Comparison of ENCODE assay signal across 9 mouse cellular contexts in the genomic region with DNA sequence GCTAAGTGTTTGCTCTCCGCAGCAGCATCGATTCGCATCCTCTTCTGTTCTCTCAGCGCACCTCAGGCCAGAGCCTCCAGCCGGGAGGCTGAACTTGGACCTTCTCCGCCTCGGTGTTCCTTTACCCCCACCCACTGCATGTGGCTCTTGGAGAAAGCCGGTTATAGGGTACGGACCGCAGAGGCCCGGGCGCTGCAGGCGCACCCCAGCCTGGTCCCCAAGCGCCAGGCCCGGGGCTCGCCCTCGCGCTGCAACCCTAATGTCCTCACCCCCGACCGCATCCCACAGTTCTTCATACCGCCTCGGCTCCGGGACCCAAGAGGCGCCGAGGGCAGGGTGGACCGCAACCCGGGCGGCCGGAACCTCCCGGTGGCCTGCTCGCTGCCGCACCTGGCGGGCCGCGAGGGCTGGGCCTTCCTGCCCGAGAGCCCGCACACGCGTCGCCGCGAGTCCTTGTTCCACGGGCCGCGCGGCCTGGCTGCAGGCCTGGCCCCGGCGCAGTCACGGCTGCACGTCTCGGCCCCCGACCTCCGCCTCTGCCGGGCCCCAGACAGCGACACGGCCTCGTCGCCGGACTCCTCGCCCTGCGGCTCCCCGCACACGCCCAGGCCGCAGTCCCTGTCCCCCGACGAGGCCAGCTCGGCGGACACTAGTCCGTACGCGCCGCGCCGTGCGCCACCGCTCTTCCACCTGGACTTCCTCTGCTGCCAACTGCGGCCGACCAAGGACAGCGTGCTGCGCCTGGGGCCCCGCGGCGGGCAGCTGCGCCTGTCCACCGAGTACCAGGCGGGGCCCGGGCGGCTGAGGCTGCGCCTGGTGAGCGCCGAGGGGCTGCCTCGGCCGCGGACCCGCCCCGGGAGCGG. TPM values are rescaled to one million over a fixed set of nuclear protein-coding genes. Genes with fewer than 3 reads are reported as not detected.
DNase-seq lines count a peak whose midpoint lies in the region; ATAC-seq and TF ChIP-seq lines count a peak whose summit lies in the region.
"Had no signal": no experiment of that assay in that cellular context is flagged by ENCODE, and none has a peak within 500 bp of the region (broad histone marks: within the 10 kb centered on the region; RNA-seq: fewer than 3 reads in every experiment).

No protein-coding gene starts in this region.

- WGBS in heart, adult 2 months, result 7% methylated on average over 95 of the region's 97 CpGs
- 6% methylated on average over 79 of the region's 97 CpGs for WGBS in forebrain, embryonic 13.5 days
- 7% methylated on average over 76 of the region's 97 CpGs for WGBS in hindbrain, embryonic 11.5 days
- WGBS in limb, embryonic 13.5 days, result 4% methylated on average over 93 of the region's 97 CpGs

- intact Hi-C loops in heart, adult 2 months (cut with DNase I), result no loop called here

- H3K36me3 ChIP-seq in heart, adult 2 months (ENCODE audit: control insufficient read depth, insufficient read depth, low read length), result no peaks in the 10 kb centered on the region
- H3K36me3 ChIP-seq in forebrain, embryonic 13.5 days (ENCODE audit: poor library complexity, severe bottlenecking), result no peaks in the 10 kb centered on the region
- no peaks in the 10 kb centered on the region for H3K36me3 ChIP-seq in hindbrain, embryonic 11.5 days (ENCODE audit: control insufficient read depth, insufficient read depth, low read length)
- no peaks in the 10 kb centered on the region for H3K36me3 ChIP-seq in limb, embryonic 13.5 days

- no peak for TF ChIP-seq EP300 in heart, adult 2 months (IDR thresholded peaks at IDR 0.05; ENCODE audit: insufficient read depth, low read depth, low read length)

- peaks cover 2% of the 10 kb centered on the region; the same call in 1 of the 2 replicates for H3K27me3 ChIP-seq in heart, adult 2 months (ENCODE audit: control insufficient read depth, insufficient read depth, low read length)
- H3K27me3 ChIP-seq in forebrain, embryonic 13.5 days, result peaks cover 42% of the 10 kb centered on the region
- H3K27me3 ChIP-seq in hindbrain, embryonic 11.5 days (ENCODE audit: control insufficient read depth, insufficient read depth, low read length), result peaks cover 8% of the 10 kb centered on the region; the same call in 1 of the 2 replicates
- H3K27me3 ChIP-seq in limb, embryonic 13.5 days, result peaks cover 44% of the 10 kb centered on the region

- no peaks in the 10 kb centered on the region; the same call in 1 of the 2 replicates for H3K9me3 ChIP-seq in forebrain, embryonic 13.5 days (replicated peaks)
- H3K9me3 ChIP-seq in hindbrain, embryonic 11.5 days (ENCODE audit: control insufficient read depth, low read length), result no peaks in the 10 kb centered on the region
- H3K9me3 ChIP-seq in limb, embryonic 13.5 days, result no peaks in the 10 kb centered on the region

- no peak for TF ChIP-seq POLR2A in heart, adult 2 months (IDR thresholded peaks at IDR 0.05; ENCODE audit: insufficient read depth, low read depth, low read length)

- peak overlapping the region; percentile 85 for H3K9ac ChIP-seq in heart, adult 2 months (ENCODE audit: low read depth, low read length)
- H3K9ac ChIP-seq in forebrain, embryonic 13.5 days, result peak overlapping the region; percentile 83
- H3K9ac ChIP-seq in hindbrain, embryonic 11.5 days (ENCODE audit: low read depth, low read length), result peak overlapping the region; percentile 81
- H3K9ac ChIP-seq in limb, embryonic 13.5 days, result peak overlapping the region; percentile 88

- ATAC-seq in cerebellum, adult (ENCODE audit: insufficient number of reproducible peaks, low FRiP score, low TSS enrichment), result peak; percentile 52
- ATAC-seq in forebrain, embryonic 13.5 days, result peak; percentile 72
- peak; percentile 82 for ATAC-seq in hindbrain, embryonic 11.5 days (ENCODE audit: low FRiP score)
- ATAC-seq in limb, embryonic 13.5 days (ENCODE audit: low FRiP score, low read depth), result peak; percentile 49

- peak overlapping the region; percentile 2; the same call in 1 of the 2 replicates for H3K27ac ChIP-seq in heart, adult 2 months
- no peak overlapping the region for H3K27ac ChIP-seq in forebrain, embryonic 13.5 days
- H3K27ac ChIP-seq in hindbrain, embryonic 11.5 days (ENCODE audit: low read depth, low read length), result no peak overlapping the region
- no peak overlapping the region for H3K27ac ChIP-seq in limb, embryonic 13.5 days

- no peaks in the 10 kb centered on the region for H3K79me2 ChIP-seq in heart, adult 2 months (replicated peaks; ENCODE audit: control insufficient read depth, insufficient read depth, low read length)

- peak overlapping the region; percentile 44 for H3K4me3 ChIP-seq in heart, adult 2 months
- peak overlapping the region; percentile 56 for H3K4me3 ChIP-seq in forebrain, embryonic 13.5 days
- peak overlapping the region; percentile 44 for H3K4me3 ChIP-seq in hindbrain, embryonic 11.5 days (ENCODE audit: low read depth, low read length)
- peak overlapping the region; percentile 69 for H3K4me3 ChIP-seq in limb, embryonic 13.5 days

- H3K4me1 ChIP-seq in heart, adult 2 months (ENCODE audit: control insufficient read depth, insufficient read depth, low read length), result no peaks in the 10 kb centered on the region
- H3K4me1 ChIP-seq in forebrain, embryonic 13.5 days, result peaks cover 6% of the 10 kb centered on the region; the same call in 1 of the 2 replicates
- no peaks in the 10 kb centered on the region for H3K4me1 ChIP-seq in hindbrain, embryonic 11.5 days (replicated peaks; ENCODE audit: control insufficient read depth, insufficient read depth, low read length)
- peaks cover 9% of the 10 kb centered on the region; the same call in 1 of the 2 replicates for H3K4me1 ChIP-seq in limb, embryonic 13.5 days

- TF ChIP-seq CTCF in heart, adult 2 months (IDR thresholded peaks at IDR 0.05), result no peak

- DNase-seq in heart, adult 2 months, result peak; percentile 46 to 59
- DNase-seq in heart, adult 8-10 months (ENCODE audit: low spot score), result no peak
- DNase-seq in hindbrain, embryonic 11.5 days (ENCODE audit: low spot score), result peak; percentile 73
- peak; percentile 74 for DNase-seq in neural tube, embryonic 10.5 days (ENCODE audit: extremely low spot score, low spot score)
- peak; percentile 27 for DNase-seq in urinary bladder, postnatal 25 days (ENCODE audit: low spot score)

- H3K4me2 ChIP-seq in forebrain, embryonic 13.5 days, result peak overlapping the region; percentile 90
- H3K4me2 ChIP-seq in hindbrain, embryonic 11.5 days (replicated peaks; ENCODE audit: low read depth, low read length), result peak overlapping the region; percentile 87
- peak overlapping the region; percentile 88 for H3K4me2 ChIP-seq in limb, embryonic 13.5 days (replicated peaks)

RNA-seq across cellular contexts. Expression of gene C2cd4d, which starts 1.3 kb away (rescaled TPM):
- total RNA-seq in heart, adult 2 months (2021), result not detected
- 0.14 TPM in 1 of 2 replicates, not detected in the other for polyA plus RNA-seq in heart, adult 2 months (2012; rRNA removed)
- total RNA-seq in heart, adult 8-10 months (2022), result under 1 TPM in 2 of 4 experiments, not detected in 2; 0.31 to 0.46 TPM
- polyA plus RNA-seq in forebrain, embryonic 13.5 days (2015; fragmentation: Nextera tagmentation; extraction: Ambion mirVana), result 0.87 and 1.0 TPM in 2 replicates
- 1.4 and 2.1 TPM in 2 replicates for polyA plus RNA-seq in hindbrain, embryonic 11.5 days (2014; fragmentation: Nextera tagmentation; extraction: Ambion mirVana)
- 2.5 and 3.1 TPM in 2 replicates for polyA plus RNA-seq in limb, embryonic 13.5 days (2015; fragmentation: Nextera tagmentation; extraction: Ambion mirVana)
- polyA plus RNA-seq: C2C12 had no signal

RNA-seq across cellular contexts. Expression of gene Rorc, which starts 9.1 kb away (rescaled TPM):
- 10 to 100 TPM; 36.1 to 44.8 TPM for total RNA-seq in heart, adult 2 months (2021)
- 25.7 and 26.7 TPM in 2 replicates for polyA plus RNA-seq in heart, adult 2 months (2012; rRNA removed)
- 10 to 100 TPM; 36.3 to 53.0 (median 47.2) TPM for total RNA-seq in heart, adult 8-10 months (2022)
- 1.7 and 2.1 TPM in 2 replicates for polyA plus RNA-seq in forebrain, embryonic 13.5 days (2015; fragmentation: Nextera tagmentation; extraction: Ambion mirVana)
- 0.08 and 0.21 TPM in 2 replicates for polyA plus RNA-seq in hindbrain, embryonic 11.5 days (2014; fragmentation: Nextera tagmentation; extraction: Ambion mirVana)
- polyA plus RNA-seq in limb, embryonic 13.5 days (2015; fragmentation: Nextera tagmentation; extraction: Ambion mirVana), result 0.98 and 1.0 TPM in 2 replicates

RNA-seq across cellular contexts. Expression of gene Them5, which starts 21.6 kb away (rescaled TPM):
- total RNA-seq in heart, adult 2 months (2021), result not detected
- polyA plus RNA-seq in heart, adult 2 months (2012; rRNA removed), result not detected in 2 replicates
- total RNA-seq in heart, adult 8-10 months (2022), result not detected
- polyA plus RNA-seq in forebrain, embryonic 13.5 days (2015; fragmentation: Nextera tagmentation; extraction: Ambion mirVana), result 0.66 and 0.79 TPM in 2 replicates
- polyA plus RNA-seq in hindbrain, embryonic 11.5 days (2014; fragmentation: Nextera tagmentation; extraction: Ambion mirVana), result 0.11 TPM in 1 of 2 replicates, not detected in the other
- polyA plus RNA-seq in limb, embryonic 13.5 days (2015; fragmentation: Nextera tagmentation; extraction: Ambion mirVana), result 2.3 and 2.4 TPM in 2 replicates
- polyA plus RNA-seq: C2C12 had no signal

RNA-seq across cellular contexts. Expression of gene Lingo4, which starts 34.8 kb away (rescaled TPM):
- total RNA-seq in heart, adult 2 months (2021), result under 1 TPM; 0.05 to 0.09 TPM
- 0.04 and 0.09 TPM in 2 replicates for polyA plus RNA-seq in heart, adult 2 months (2012; rRNA removed)
- under 1 TPM in 3 of 4 experiments, not detected in 1; 0.14 to 0.37 (median 0.17) TPM for total RNA-seq in heart, adult 8-10 months (2022)
- polyA plus RNA-seq in forebrain, embryonic 13.5 days (2015; fragmentation: Nextera tagmentation; extraction: Ambion mirVana), result 0.74 and 0.81 TPM in 2 replicates
- 0.22 and 0.32 TPM in 2 replicates for polyA plus RNA-seq in hindbrain, embryonic 11.5 days (2014; fragmentation: Nextera tagmentation; extraction: Ambion mirVana)
- 0.06 and 0.14 TPM in 2 replicates for polyA plus RNA-seq in limb, embryonic 13.5 days (2015; fragmentation: Nextera tagmentation; extraction: Ambion mirVana)

RNA-seq across cellular contexts. Expression of gene Tdrkh, which starts 49.6 kb away (rescaled TPM):
- total RNA-seq in heart, adult 2 months (2021), result 1 to 10 TPM; 3.9 to 4.9 TPM
- polyA plus RNA-seq in heart, adult 2 months (2012; rRNA removed), result 0.64 and 0.82 TPM in 2 replicates
- total RNA-seq in heart, adult 8-10 months (2022), result 1 to 10 TPM; 4.5 to 7.0 (median 6.1) TPM
- 66.4 and 69.5 TPM in 2 replicates for polyA plus RNA-seq in forebrain, embryonic 13.5 days (2015; fragmentation: Nextera tagmentation; extraction: Ambion mirVana)
- polyA plus RNA-seq in hindbrain, embryonic 11.5 days (2014; fragmentation: Nextera tagmentation; extraction: Ambion mirVana), result 51.5 and 58.7 TPM in 2 replicates
- 8.4 and 8.9 TPM in 2 replicates for polyA plus RNA-seq in limb, embryonic 13.5 days (2015; fragmentation: Nextera tagmentation; extraction: Ambion mirVana)
